Mouse (Mus musculus) neutrophil, adult 5-6 weeks (primary cell): ENCODE results near the gene Flcn. TPM values are rescaled to one million over a fixed set of nuclear protein-coding genes. Genes with fewer than 3 reads are reported as not detected.

Source experiments
- ATAC-seq: fragments of 151-379, 151-347 bp; 2 replicates; pipeline ENCODE4 v1.8.0; 2017; ENCODE audit warnings: mild to moderate bottlenecking, moderate TSS enrichment; ENCODE audit not compliant: insufficient number of reproducible peaks, poor library complexity, low FRiP score, severe bottlenecking; ENCODE audit errors: extremely low read depth
- total RNA-seq: library from RNA; stranded (forward); fragments of 200-1000 nt; gene quantifications from 2 replicates; pipeline ENCODE4 v1.2.3, GENCODE M21; 2017

Gene Flcn
- total RNA-seq, 1 experiment from 2014 or later, result 46.7 TPM

DNA sequence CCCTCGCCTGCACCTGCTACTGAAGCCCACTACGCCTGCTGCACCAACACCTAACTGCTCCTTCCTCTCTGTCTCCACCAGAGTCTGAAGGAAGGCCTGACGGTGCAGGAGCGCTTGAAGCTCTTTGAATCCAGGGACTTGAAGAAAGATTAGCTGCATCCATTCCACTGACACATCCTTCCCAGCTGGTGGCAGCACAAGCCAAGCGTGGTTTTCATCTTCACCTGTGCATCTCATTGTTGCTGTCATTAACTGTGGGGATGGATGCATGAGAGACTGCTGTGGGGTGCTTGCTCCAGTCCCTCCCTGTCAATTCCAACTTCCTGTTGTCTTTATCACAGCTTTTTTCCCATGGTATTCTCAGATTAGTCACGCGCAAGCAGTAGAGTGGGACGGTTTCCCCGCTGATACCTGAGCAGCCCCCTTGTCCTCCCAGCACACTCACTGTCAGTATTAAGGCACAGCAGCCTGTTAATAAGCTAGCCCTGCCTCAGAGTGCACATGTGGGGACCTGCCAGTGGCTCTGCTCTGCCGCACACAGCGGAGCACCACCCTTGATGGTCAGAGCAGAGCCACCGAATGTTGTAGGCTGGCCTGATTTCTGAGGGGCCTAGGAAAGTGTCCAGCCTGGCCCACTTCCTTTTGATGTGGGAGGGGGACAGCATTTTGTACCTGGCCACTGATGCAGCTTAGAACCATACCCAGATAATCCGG is 34.2 kb downstream of the Flcn start:
- no peak for ATAC-seq

DNA sequence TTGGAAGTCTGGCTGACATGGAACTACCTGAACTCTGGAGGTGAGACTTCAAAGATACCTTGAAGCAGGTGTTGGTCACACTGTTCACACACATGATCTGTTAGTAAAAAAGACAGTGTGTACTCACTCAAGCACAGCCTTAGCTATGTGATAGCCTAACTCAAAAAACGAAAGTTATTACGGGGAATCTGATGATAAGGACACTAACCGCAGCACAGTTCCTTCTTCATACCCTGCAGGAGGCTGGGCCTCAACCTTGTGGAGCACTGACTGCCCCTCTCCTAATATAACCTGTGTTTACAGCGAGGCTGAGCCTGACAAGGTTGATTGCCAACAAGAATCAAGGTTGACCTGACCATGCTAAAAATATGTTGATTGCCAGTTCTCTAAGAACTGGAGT is 35.3 kb downstream of the Flcn start:
- no peak for ATAC-seq

DNA sequence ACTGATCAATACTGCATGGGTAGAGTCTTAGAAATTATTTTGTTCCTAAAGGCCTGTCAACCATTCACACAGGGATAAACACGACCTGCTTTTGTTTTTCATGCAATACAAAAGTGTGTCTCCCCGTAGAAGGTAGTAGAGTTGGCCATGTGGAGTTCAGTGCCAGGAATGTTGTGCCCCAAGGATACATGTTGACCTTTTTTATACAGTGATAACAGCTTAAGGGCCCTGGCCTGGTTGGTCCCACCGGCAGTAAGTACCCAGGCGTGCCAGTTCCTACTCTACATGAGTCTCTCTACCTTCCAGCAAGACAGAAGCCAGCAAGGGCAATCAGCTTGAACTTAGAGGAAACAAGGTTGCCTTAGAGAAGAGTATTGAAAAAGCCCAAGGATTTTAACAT is 36.9 kb downstream of the Flcn start:
- no peak for ATAC-seq

DNA sequence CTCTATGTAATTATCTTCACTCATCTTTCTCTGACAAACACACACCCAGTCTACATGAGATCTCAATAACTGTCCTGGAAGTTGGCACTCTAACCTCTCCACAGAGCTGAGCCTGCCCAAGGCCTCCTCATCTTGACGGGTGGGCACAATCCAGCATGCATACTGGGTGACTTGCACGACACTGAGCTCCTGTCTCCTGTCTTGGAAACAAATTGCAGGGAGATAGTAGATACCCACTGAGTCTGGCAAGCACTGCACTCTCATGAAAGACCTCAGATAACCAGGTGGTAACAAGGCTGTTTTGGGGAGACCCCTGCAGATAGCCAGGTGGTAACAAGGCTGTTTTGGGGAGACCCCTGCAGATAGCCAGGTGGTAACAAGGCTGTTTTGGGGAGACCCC is 37.5 kb downstream of the Flcn start:
- no peak for ATAC-seq

DNA sequence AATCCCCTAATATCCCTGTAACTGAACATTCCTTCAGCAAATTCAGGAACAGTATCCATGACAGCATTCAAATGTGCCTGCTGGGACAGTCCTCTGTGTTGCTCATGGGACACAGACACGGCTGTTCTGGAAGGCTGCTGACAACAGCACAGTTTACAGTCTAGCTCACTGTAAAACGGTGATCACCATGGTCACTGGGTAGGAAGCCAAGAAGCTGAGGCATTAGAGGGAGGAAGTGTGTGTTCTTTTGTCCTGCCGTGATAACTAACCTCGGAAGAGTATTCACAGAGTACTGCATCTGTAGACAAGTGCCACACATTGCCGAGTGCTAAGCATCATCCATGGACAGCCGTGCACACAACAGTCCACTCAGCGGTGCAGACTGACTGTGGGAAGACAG is 39.1 kb downstream of the Flcn start:
- ATAC-seq, result no peak

DNA sequence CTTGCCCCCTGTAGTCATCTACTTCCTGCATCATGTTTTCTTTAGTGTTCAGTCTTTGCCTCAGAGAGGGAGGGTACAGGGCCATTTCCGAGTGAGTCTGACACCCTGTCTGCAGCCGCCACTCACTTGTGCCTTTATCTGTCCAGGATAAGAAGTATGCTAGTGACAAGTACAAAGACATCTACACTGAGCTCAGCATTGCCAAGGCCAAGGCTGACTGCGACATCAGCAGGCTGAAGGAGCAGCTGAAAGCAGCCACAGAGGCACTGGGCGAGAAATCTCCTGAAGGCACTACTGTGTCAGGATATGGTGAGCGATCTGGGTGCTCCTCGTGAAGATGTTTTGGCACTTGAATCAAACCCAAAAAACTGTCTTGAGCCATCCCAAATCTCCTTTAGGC is 40.1 kb downstream of the Flcn start:
- ATAC-seq, result no peak

DNA sequence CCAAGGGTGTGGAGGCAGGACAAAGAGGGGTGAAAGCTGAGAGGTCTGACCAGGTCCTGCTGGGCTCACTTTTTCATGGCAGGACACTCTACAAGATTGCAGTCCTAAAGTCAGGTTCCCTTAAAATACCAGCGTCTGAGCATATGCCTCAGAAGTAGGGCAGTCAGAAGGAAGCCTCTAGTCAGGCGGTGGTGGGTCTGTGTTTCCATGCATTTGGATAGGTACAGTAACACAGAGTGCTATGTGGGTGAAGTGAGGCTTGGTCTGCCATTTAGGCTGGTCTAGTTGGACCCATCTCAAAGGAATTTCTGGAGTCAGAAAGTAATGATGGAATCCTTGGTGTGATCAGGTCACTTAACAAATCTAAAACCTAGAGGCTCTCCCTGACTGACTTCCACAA is 40.5 kb downstream of the Flcn start:
- no peak for ATAC-seq

DNA sequence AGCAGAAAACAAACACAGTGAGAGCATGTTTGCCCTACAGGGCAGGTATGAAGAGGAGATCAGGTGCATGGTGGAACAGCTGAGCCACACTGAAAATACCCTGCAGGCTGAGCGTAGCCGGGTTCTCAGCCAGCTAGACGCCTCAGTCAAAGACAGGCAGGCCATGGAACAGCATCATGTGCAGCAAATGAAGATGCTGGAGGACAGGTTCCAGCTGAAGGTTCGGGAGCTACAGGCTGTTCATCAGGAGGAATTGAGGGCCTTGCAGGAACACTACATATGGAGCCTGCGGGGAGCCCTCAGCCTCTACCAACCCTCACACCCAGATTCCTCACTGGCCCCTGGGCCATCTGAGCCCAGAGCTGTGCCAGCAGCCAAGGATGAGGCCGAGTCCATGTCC is 49.0 kb downstream of the Flcn start:
- no peak for ATAC-seq

DNA sequence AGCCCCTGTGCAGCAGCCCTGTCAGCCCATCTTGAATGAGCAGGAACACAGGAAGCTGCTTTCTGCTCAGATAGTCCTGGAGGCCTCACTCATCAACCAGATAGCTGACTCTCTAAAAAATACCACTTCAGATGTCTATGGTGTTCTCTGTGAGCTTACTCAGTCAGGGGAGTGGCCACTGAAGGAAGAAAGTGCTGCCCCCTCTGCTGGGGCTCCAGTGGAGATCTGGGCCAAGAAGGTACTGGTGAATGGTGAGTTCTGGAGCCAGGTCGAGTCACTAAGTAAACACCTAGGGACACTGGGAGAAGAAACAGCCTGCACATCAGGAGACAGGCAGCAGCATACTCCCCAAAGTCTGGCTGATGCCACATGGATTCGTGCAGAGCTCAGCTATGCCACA is 50.2 kb downstream of the Flcn start:
- no peak for ATAC-seq

DNA sequence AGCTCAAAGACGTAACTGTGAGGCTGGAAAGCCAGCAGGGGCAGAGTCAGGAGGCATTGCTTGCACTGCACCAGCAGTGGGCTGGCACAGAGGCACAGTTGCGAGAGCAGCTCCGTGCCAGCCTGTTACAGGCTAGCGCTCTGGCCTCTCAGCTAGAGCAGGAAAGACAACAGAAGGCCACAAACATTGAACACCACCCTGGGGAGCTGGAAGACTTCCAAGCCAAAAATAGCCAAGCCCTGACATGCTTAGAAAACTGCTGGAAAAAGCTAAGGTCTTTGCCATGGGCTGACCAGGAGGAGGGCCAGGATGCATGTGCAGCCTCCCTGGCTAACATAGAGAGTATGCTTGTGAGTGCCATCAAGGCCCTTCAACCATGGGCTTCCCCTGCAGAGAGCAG is 50.6 kb downstream of the Flcn start:
- ATAC-seq, result no peak

DNA sequence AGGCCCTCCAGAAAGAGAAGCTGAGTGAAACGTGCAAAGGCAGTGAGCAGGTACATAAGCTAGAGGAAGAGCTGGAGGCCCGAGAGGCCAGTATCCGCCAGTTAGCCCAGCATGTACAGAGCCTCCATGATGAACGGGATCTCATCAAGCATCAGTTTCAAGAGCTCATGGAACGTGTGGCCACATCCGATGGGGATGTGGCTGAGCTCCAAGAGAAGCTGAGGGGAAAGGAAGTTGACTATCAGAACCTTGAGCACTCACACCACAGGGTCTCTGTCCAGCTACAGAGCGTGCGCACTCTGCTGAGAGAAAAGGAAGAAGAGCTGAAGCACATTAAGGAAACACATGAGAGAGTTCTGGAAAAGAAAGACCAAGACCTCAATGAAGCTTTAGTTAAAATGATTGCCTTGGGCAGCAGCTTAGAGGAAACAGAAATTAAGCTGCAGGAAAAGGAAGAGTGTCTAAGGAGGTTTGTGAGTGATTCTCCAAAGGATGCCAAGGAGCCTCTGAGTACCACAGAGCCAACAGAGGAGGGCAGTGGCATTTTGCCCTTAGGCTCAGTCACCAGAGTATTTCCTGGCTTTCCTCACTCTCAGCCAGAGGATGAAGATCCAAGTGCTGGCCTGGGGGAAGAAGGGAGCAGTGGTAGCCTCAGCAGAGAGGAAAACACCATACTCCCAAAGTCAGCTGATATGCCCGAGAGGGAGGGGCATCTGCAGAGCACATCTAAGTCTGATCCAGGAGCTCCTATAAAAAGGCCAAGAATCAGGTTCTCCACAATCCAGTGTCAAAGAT is 51.4 kb downstream of the Flcn start:
- no peak for ATAC-seq

DNA sequence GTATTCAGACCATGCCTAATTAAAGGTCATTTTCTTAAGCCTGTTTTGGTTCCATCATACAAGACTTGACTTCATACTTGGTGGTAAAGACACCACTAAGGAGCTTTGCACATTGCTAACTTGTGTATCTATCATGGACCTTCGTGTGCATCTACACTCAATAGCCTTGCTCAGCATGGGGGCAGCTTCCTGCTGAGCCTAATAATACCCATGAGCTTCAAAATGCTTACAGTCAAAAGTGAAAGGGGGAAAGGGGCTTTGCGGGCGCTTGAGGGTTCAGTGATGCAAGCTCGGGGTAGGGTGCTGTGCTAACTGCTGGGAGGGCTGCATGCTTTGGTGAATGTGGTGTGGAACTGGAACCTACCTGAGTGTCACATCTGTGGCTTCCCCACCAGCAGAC is 53.5 kb downstream of the Flcn start:
- no peak for ATAC-seq

DNA sequence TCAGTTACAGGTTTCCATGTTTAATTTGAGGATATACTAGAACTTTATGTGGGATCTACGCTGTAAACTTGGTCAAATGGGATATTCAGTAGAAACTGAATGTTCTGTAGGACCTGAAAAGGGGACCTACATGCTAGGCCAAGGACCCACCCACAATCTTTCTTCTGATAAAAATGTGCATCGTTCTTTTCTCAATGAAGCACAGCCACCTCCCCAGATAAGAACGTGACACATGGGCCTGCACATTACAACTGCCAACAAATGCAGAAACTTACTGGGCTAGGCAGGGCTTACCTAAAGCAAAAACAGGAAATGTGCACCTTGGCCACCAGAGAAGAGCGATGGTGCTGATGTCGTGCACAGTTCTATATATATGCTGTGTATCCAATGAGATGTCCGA is 55.3 kb downstream of the Flcn start:
- ATAC-seq, result no peak

DNA sequence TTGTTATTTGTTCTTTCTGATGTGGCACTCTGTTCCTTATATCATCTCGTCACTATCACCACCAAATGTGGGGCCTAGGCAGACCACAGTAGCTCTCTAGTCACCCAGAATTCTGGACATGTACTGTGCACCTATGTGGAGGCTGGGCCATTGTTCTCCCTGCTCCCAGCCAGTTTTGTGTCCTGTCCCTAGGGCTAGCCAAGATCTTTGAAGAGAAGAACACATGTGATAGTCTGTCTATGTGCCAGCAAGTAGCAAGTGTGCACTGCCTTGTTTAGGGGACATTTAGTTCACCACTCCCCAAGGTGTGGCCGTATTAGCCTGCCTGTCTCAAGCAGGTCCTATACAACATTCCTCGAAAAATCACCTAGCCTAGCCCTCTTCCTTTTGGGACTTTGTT is 60.8 kb downstream of the Flcn start:
- ATAC-seq, result no peak

DNA sequence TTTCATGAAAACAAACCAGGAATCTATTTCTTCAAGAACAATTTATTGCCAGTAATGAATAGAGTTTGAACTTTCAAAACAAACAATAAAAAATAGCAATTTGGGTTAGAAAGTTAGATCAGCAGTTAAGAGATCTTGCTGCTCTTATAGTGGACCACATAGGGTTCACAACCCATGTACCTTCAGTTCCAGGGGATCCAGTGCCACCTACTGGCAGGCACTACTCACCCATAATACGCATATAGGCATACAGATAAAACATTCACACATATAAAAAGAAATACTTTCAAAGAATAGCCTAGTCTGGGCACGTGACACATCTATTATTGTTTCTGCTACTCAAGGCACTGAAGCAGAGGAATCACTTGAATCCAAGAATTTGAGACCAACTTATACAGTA is 63.2 kb downstream of the Flcn start:
- peak; percentile 45; the same call in 1 of the 2 replicates for ATAC-seq

DNA sequence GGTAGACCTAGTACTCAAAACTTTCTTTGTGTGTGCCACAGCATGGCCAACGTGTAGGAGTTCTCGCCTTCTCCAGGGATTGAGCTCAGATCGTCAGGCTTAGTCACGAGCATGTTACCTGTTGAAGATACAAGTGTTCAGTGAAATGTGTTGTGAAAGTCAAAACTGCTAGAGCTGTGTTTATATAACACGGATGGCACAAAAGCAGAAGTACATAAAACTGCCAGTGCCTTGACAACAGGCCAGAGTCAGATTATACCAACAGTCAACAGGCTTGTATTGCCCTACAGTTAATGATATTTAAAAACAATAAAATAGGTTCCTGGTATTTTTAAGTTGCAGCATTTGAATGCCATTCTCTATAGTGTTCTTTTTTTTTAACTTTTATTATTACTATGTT is 64.0 kb downstream of the Flcn start:
- ATAC-seq, result no peak

DNA sequence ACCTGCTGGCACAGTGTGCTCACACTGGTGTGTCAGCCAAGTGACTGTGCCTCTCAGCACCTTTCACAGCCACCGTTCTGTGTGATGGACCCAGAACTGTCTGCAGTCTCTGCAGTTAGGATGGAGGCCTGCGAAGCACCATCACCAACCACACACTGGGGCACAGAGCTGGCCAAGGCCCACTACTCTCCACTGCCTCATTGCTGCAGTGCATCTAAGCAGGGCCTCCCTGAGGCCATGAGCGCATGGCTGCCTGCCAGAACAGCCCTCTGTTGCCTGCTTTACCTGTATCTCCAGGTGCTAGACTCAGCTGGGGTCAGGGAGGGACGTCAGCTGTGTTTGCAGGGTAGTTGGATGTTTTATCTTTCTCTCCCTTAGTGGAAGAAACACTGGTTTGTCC is 65.4 kb downstream of the Flcn start:
- ATAC-seq, result no peak

DNA sequence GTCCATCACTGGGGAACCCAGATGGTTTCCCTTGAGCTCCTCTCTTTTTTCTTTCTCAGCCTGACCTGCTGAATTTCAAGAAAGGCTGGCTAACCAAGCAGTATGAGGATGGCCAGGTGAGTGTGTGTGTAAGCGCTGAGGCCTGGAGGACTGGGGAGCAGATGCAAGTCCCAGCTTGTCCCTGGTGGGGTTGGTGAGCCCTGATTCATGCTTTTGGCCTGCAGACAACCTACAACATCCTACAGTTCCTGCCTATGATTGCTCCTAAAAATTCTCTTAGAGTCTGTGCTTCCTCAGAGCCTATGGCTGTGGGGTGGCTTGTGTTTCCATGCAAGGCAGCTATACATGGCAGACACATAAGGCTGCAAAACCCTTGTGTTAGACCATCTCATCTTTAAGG is 66.1 kb downstream of the Flcn start:
- ATAC-seq, result no peak

DNA sequence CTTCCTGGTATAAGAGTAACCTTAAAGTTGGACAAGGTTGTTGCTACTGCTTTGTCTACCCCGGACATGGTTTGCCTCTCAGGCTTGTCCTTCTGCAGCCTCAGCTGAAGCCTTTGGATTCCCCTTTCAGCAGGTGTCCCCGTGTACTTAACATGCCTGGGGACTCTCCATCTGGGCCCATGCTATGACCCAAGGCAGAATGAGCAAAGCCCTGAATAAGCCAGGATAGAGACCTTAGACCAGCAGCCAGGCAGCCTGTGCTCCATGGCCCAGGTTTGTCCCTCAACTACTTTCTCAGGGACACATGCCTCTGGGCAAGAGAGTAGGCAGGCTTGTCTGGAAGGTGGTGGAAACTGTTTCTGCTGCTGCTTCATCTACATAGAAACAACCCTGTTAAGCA is 66.5 kb downstream of the Flcn start:
- no peak for ATAC-seq

DNA sequence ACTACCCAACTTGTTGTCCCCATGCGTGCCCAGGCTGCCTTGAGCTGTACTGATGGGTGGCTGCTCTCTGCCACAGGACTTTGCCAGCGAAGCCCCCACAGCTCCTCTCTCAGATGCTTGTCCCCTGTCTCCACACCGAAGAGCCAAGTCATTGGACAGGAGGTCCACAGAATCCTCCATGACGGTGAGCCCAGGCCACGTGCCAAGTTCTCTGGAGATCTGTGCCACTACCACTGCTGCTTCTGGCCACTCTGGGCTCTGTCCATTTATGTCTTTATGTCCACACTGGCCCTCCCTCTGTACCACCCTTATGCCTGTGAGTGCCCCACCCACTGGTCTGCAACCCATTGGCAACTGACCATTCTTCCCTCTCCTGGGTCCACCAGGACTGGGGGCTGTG is 67.9 kb downstream of the Flcn start:
- no peak for ATAC-seq
